Mouse (Mus musculus): Measurements from ENCODE around the gene Inava.

Gene Inava

GRCm38 (mm10) chr1:136231596-136231995 lies 2.5 kb downstream of the Inava start:
- DNase-seq (ENCODE audit: low read depth): no peak

- no peak for DNase-seq (ENCODE audit: low read depth)
Measured at GRCm38 (mm10) chr1:136230201-136230600, 3.9 kb downstream of the Inava start.

GRCm38 (mm10) chr1:136229040-136229373 lies 5.1 kb downstream of the Inava start:
- DNase-seq (ENCODE audit: low read depth): no peak

- DNase-seq (ENCODE audit: low read depth): no peak
Measured at GRCm38 (mm10) chr1:136228328-136229039, 5.6 kb downstream of the Inava start.

- DNase-seq (ENCODE audit: low read depth): no peak
Measured at GRCm38 (mm10) chr1:136227870-136228269, 6.2 kb downstream of the Inava start.

- DNase-seq (ENCODE audit: low read depth): no peak
Measured at GRCm38 (mm10) chr1:136226626-136227025, 7.4 kb downstream of the Inava start.

GRCm38 (mm10) chr1:136225846-136226245 lies 8.2 kb downstream of the Inava start:
- DNase-seq (ENCODE audit: low read depth): no peak

- DNase-seq (ENCODE audit: low read depth): no peak
Measured at GRCm38 (mm10) chr1:136223758-136224342, 10.2 kb downstream of the Inava start.

GRCm38 (mm10) chr1:136222386-136222785 lies 11.7 kb downstream of the Inava start:
- no peak for DNase-seq (ENCODE audit: low read depth)

- DNase-seq (ENCODE audit: low read depth): no peak
Measured at GRCm38 (mm10) chr1:136220037-136220871, 13.8 kb downstream of the Inava start.

GRCm38 (mm10) chr1:136214304-136214703 lies 19.8 kb downstream of the Inava start:
- DNase-seq (ENCODE audit: low read depth): no peak

GRCm38 (mm10) chr1:136212803-136213202 lies 21.3 kb downstream of the Inava start, which contains the start of gene Mroh3:
TSS of gene Mroh3 (minus strand) at chr1:136212828.
- no peak for DNase-seq (ENCODE audit: low read depth)

GRCm38 (mm10) chr1:136190033-136190432 lies 44.0 kb downstream of the Inava start:
- DNase-seq (ENCODE audit: low read depth): no peak

GRCm38 (mm10) chr1:136179511-136180001 lies 54.5 kb downstream of the Inava start:
- no peak for DNase-seq (ENCODE audit: low read depth)

- DNase-seq (ENCODE audit: low read depth): no peak
Measured at GRCm38 (mm10) chr1:136178741-136179140, 55.3 kb downstream of the Inava start.

GRCm38 (mm10) chr1:136177085-136177484 lies 57.0 kb downstream of the Inava start:
- no peak for DNase-seq (ENCODE audit: low read depth)

GRCm38 (mm10) chr1:136175183-136175582 lies 58.9 kb downstream of the Inava start:
- peak; percentile 60 for DNase-seq (ENCODE audit: low read depth)

- DNase-seq (ENCODE audit: low read depth): no peak
Measured at GRCm38 (mm10) chr1:136174101-136174606, 59.9 kb downstream of the Inava start.

GRCm38 (mm10) chr1:136172696-136173095 lies 61.4 kb downstream of the Inava start:
- no peak for DNase-seq (ENCODE audit: low read depth)

- DNase-seq (ENCODE audit: low read depth): peak; percentile 81
Measured at GRCm38 (mm10) chr1:136170109-136170508, 64.0 kb downstream of the Inava start.

- DNase-seq (ENCODE audit: low read depth): no peak
Measured at GRCm38 (mm10) chr1:136167657-136168056, 66.4 kb downstream of the Inava start.

- DNase-seq (ENCODE audit: low read depth): no peak
Measured at GRCm38 (mm10) chr1:136165436-136165835, 68.6 kb downstream of the Inava start.

All from c-Kit-positive CD71-negative TER-119-negative erythroid progenitor cells, embryonic 14.5 days (primary cell).